Mouse (Mus musculus) limb, embryonic 15.5 days (tissue): Measurements from ENCODE around the gene Fcho2. TPM values are rescaled to one million over a fixed set of nuclear protein-coding genes. Genes with fewer than 3 reads are reported as not detected.

Source experiments
- ATAC-seq: fragments of 200-750 bp; cut with Nextera tagmentation; 2 replicates; pipeline ENCODE4 v1.8.0; 2017; ENCODE audit warnings: low read depth, moderate TSS enrichment; ENCODE audit not compliant: insufficient number of reproducible peaks, low FRiP score, low TSS enrichment
- H3K27ac ChIP-seq: fragments of 300-500 bp; sonication (generic); 2 replicates; pipeline ENCODE4 v1.5.1; 2015; ENCODE audit warnings: moderate library complexity, mild to moderate bottlenecking, inconsistent platforms
- H3K27me3 ChIP-seq: fragments of 300-500 bp; sonication (generic); 2 replicates; pipeline ENCODE4 v1.6.1; 2015; ENCODE audit warnings: inconsistent platforms
- H3K36me3 ChIP-seq: fragments of 300-500 bp; sonication (generic); 2 replicates; pipeline ENCODE4 v1.6.1; 2015; ENCODE audit warnings: inconsistent platforms
- H3K4me1 ChIP-seq: fragments of 300-500 bp; sonication (generic); 2 replicates; pipeline ENCODE4 v1.6.1; 2015; ENCODE audit warnings: inconsistent platforms
- H3K4me2 ChIP-seq: fragments of 300-500 bp; sonication (generic); 2 replicates; pipeline ENCODE4 v1.6.1; 2015; ENCODE audit warnings: mild to moderate bottlenecking, inconsistent platforms
- H3K4me3 ChIP-seq: fragments of 300-500 bp; sonication (generic); 2 replicates; pipeline ENCODE4 v1.5.1; 2015; ENCODE audit warnings: mild to moderate bottlenecking, inconsistent platforms
- H3K9ac ChIP-seq: fragments of 300-500 bp; sonication (generic); 2 replicates; pipeline ENCODE4 v1.6.1; 2015; ENCODE audit warnings: inconsistent platforms
- H3K9me3 ChIP-seq: fragments of 300-500 bp; sonication (generic); 2 replicates; pipeline ENCODE4 v1.6.1; 2016; ENCODE audit warnings: inconsistent platforms
- WGBS: fragments of 180-500 bp; shearing (Covaris S2); methylation state at CpG from one replicate; pipeline ENCODE4 v1.1.7; 2015; 5-methylcytosine and 5-hydroxymethylcytosine counted together
- polyA plus RNA-seq: library from polyadenylated mRNA; unstranded; fragments of >200 nt; fragmentation: Nextera tagmentation; extraction: Ambion mirVana; gene quantifications from 2 replicates; pipeline ENCODE4 v1.2.1, GENCODE M21; 2015

Gene Fcho2
- polyA plus RNA-seq, 1 experiment from 2014 or later: 32.4 TPM

GRCm38 (mm10) chr13:98802957-98803356, 12.3 kb downstream of the Fcho2 start:
- Histone ChIP-seq H3K36me3 (peaks cover 44% of the 10 kb centered on the region), H3K27me3 (no peaks in the 10 kb centered on the region), H3K4me2 (no peak overlapping the region), H3K4me1 (no peaks in the 10 kb centered on the region), H3K4me3 (no peak overlapping the region), H3K9ac (no peak overlapping the region), H3K9me3 (no peaks in the 10 kb centered on the region), H3K27ac (no peak overlapping the region)
- no peak for ATAC-seq
- 87% methylated on average over 3 of the region's 3 CpGs for WGBS

GRCm38 (mm10) chr13:98795511-98795910, 19.7 kb downstream of the Fcho2 start:
- Histone ChIP-seq H3K9ac (no peak overlapping the region), H3K9me3 (no peaks in the 10 kb centered on the region), H3K4me3 (no peak overlapping the region), H3K27me3 (no peaks in the 10 kb centered on the region), H3K36me3 (peaks cover 40% of the 10 kb centered on the region), H3K4me1 (no peaks in the 10 kb centered on the region), H3K27ac (no peak overlapping the region), H3K4me2 (no peak overlapping the region)
- no peak for ATAC-seq
- 97% methylated on average over 3 of the region's 3 CpGs for WGBS

- no peaks in the 10 kb centered on the region for H3K27me3 ChIP-seq
- no peaks in the 10 kb centered on the region for H3K9me3 ChIP-seq
- no peaks in the 10 kb centered on the region for H3K4me1 ChIP-seq
- 89% methylated on average over 1 of the region's 1 CpGs for WGBS
- H3K4me2 ChIP-seq: no peak overlapping the region
- no peak overlapping the region for H3K27ac ChIP-seq
- peaks cover 25% of the 10 kb centered on the region for H3K36me3 ChIP-seq
- ATAC-seq: no peak
- H3K4me3 ChIP-seq: no peak overlapping the region
- H3K9ac ChIP-seq: no peak overlapping the region
These were observed 22.4 kb downstream of the Fcho2 start for GRCm38 (mm10) chr13:98792864-98793263.

- no peaks in the 10 kb centered on the region for H3K4me1 ChIP-seq
- H3K9ac ChIP-seq: no peak overlapping the region
- WGBS: 84% methylated on average over 1 of the region's 1 CpGs
- no peak for ATAC-seq
- no peaks in the 10 kb centered on the region for H3K27me3 ChIP-seq
- no peak overlapping the region for H3K4me3 ChIP-seq
- no peak overlapping the region for H3K4me2 ChIP-seq
- H3K36me3 ChIP-seq: peaks cover 20% of the 10 kb centered on the region
- H3K9me3 ChIP-seq: no peaks in the 10 kb centered on the region
- no peak overlapping the region for H3K27ac ChIP-seq
These were observed 23.6 kb downstream of the Fcho2 start for GRCm38 (mm10) chr13:98791693-98792092.

GRCm38 (mm10) chr13:98786970-98787685, 28.1 kb downstream of the Fcho2 start:
- H3K27ac ChIP-seq: no peak overlapping the region
- H3K4me2 ChIP-seq: no peak overlapping the region
- no peaks in the 10 kb centered on the region for H3K4me1 ChIP-seq
- ATAC-seq: no peak
- peaks cover 24% of the 10 kb centered on the region for H3K36me3 ChIP-seq
- no peak overlapping the region for H3K9ac ChIP-seq
- 88% methylated on average over 5 of the region's 5 CpGs for whole genome bisulfite sequencing
- H3K9me3 ChIP-seq: no peaks in the 10 kb centered on the region
- no peak overlapping the region for H3K4me3 ChIP-seq
- H3K27me3 ChIP-seq: no peaks in the 10 kb centered on the region

- no peak overlapping the region for H3K9ac ChIP-seq
- no peak overlapping the region for H3K4me3 ChIP-seq
- no peak overlapping the region for H3K27ac ChIP-seq
- 87% methylated on average over 3 of the region's 3 CpGs for WGBS
- H3K9me3 ChIP-seq: no peaks in the 10 kb centered on the region
- ATAC-seq: no peak
- peaks cover 30% of the 10 kb centered on the region for H3K36me3 ChIP-seq
- no peaks in the 10 kb centered on the region for H3K27me3 ChIP-seq
- no peaks in the 10 kb centered on the region for H3K4me1 ChIP-seq
- H3K4me2 ChIP-seq: no peak overlapping the region
These were observed 37.3 kb downstream of the Fcho2 start for GRCm38 (mm10) chr13:98777959-98778358.

GRCm38 (mm10) chr13:98771484-98771883, 43.8 kb downstream of the Fcho2 start:
- Histone ChIP-seq H3K27me3 (no peaks in the 10 kb centered on the region), H3K9me3 (no peaks in the 10 kb centered on the region), H3K4me1 (no peaks in the 10 kb centered on the region), H3K27ac (no peak overlapping the region), H3K9ac (no peak overlapping the region), H3K36me3 (peaks cover 14% of the 10 kb centered on the region), H3K4me2 (no peak overlapping the region), H3K4me3 (no peak overlapping the region)
- no peak for ATAC-seq
- WGBS: 94% methylated on average over 2 of the region's 2 CpGs

GRCm38 (mm10) chr13:98768329-98768728, 46.9 kb downstream of the Fcho2 start:
- 0 out of 2 replicates have a peak, but pooled peaks cover under 1% of the 10 kb centered on the region for H3K36me3 ChIP-seq
- no peak overlapping the region for H3K9ac ChIP-seq
- H3K4me2 ChIP-seq: no peak overlapping the region
- H3K27ac ChIP-seq: no peak overlapping the region
- WGBS: 29% methylated on average over 4 of the region's 4 CpGs
- no peak for ATAC-seq
- no peaks in the 10 kb centered on the region for H3K4me1 ChIP-seq
- no peaks in the 10 kb centered on the region for H3K27me3 ChIP-seq
- no peak overlapping the region for H3K4me3 ChIP-seq
- no peaks in the 10 kb centered on the region for H3K9me3 ChIP-seq

GRCm38 (mm10) chr13:98761771-98762170, 53.5 kb downstream of the Fcho2 start:
- no peak for ATAC-seq
- no peak overlapping the region for H3K9ac ChIP-seq
- no peaks in the 10 kb centered on the region for H3K27me3 ChIP-seq
- no peak overlapping the region for H3K4me3 ChIP-seq
- H3K27ac ChIP-seq: no peak overlapping the region
- H3K9me3 ChIP-seq: no peaks in the 10 kb centered on the region
- 0 out of 2 replicates have a peak, but pooled peaks cover 4% of the 10 kb centered on the region for H3K36me3 ChIP-seq
- H3K4me1 ChIP-seq: no peaks in the 10 kb centered on the region
- no peak overlapping the region for H3K4me2 ChIP-seq

- no peaks in the 10 kb centered on the region for H3K27me3 ChIP-seq
- H3K4me3 ChIP-seq: no peak overlapping the region
- 0 out of 2 replicates have a peak, but pooled peaks cover 7% of the 10 kb centered on the region for H3K36me3 ChIP-seq
- H3K4me1 ChIP-seq: no peaks in the 10 kb centered on the region
- no peak overlapping the region for H3K4me2 ChIP-seq
- WGBS: 65% methylated on average over 1 of the region's 1 CpGs
- no peak overlapping the region for H3K27ac ChIP-seq
- no peaks in the 10 kb centered on the region for H3K9me3 ChIP-seq
- ATAC-seq: no peak
- H3K9ac ChIP-seq: no peak overlapping the region
These were observed 59.4 kb downstream of the Fcho2 start for GRCm38 (mm10) chr13:98755886-98756285.

GRCm38 (mm10) chr13:98744679-98745078, 70.6 kb downstream of the Fcho2 start:
- no peak for ATAC-seq
- Histone ChIP-seq H3K36me3 (peaks cover 35% of the 10 kb centered on the region), H3K27me3 (no peaks in the 10 kb centered on the region), H3K9ac (no peak overlapping the region), H3K27ac (no peak overlapping the region), H3K4me2 (no peak overlapping the region), H3K4me3 (no peak overlapping the region), H3K9me3 (no peaks in the 10 kb centered on the region), H3K4me1 (no peaks in the 10 kb centered on the region)
- WGBS: 89% methylated on average over 1 of the region's 1 CpGs

GRCm38 (mm10) chr13:98743829-98744228, 71.4 kb downstream of the Fcho2 start:
- H3K27ac ChIP-seq: no peak overlapping the region
- no peak for ATAC-seq
- no peaks in the 10 kb centered on the region for H3K27me3 ChIP-seq
- H3K36me3 ChIP-seq: peaks cover 35% of the 10 kb centered on the region
- no peak overlapping the region for H3K4me2 ChIP-seq
- H3K4me1 ChIP-seq: no peaks in the 10 kb centered on the region
- H3K9ac ChIP-seq: no peak overlapping the region
- H3K9me3 ChIP-seq: no peaks in the 10 kb centered on the region
- no peak overlapping the region for H3K4me3 ChIP-seq

- Histone ChIP-seq H3K4me3 (no peak overlapping the region), H3K9ac (no peak overlapping the region), H3K36me3 (peaks cover 35% of the 10 kb centered on the region), H3K27ac (no peak overlapping the region), H3K9me3 (no peaks in the 10 kb centered on the region), H3K4me1 (no peaks in the 10 kb centered on the region), H3K4me2 (no peak overlapping the region), H3K27me3 (no peaks in the 10 kb centered on the region)
- ATAC-seq: no peak
- WGBS: 88% methylated on average over 6 of the region's 6 CpGs
These were observed 72.0 kb downstream of the Fcho2 start for GRCm38 (mm10) chr13:98743214-98743613.
